Mouse (Mus musculus) kidney, adult 9 months (tissue): Measurements from ENCODE around the gene Gm9944.

Experiments
- DNase-seq: peaks from one replicate; pipeline ENCODE4 v3.0.0; 2022

Gm9944 gene

DNA sequence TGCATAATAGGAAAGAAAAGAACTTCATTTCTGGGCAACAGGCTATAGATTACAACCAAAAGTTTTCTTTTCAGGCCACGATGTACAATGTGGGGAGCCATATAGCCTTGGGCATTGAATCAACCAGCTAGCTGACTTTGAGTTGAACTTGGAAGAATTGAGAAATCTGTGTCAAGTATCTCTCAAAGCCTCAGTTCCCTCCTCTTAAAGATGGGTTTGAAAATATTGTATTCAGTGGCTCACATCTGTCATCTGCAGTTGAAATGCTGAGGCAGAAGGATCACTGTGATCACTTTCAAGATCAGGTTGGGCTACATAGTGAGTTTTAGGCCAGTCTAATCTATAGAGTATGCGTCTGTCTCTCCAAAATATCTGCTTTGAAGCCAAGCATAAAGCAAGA, at the start of gene Gm9944:
Gene Gm9944, minus strand, starts transcription at position 101 of the 400 bp plus-strand sequence.
- no peak for DNase-seq

DNA sequence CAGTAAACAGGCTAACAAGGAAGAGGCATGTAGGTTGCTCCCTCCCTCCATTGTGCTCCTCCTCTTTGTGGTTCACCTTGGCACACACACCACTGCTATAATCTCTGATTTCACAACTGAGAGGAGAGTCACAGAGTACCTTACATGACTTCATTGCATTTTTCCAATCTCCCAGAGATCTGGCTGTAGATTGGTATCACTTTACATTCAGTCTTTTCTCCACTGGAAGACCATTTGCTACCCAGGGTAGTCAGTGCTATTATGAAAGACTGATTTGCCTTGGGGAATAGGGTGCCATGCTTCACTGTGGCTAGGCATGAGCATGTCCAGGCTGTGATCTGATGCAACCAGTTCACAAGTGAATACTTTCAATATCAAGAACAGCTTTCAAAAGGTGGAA, 40.2 kb upstream of the Gm9944 start:
- DNase-seq: no peak

DNA sequence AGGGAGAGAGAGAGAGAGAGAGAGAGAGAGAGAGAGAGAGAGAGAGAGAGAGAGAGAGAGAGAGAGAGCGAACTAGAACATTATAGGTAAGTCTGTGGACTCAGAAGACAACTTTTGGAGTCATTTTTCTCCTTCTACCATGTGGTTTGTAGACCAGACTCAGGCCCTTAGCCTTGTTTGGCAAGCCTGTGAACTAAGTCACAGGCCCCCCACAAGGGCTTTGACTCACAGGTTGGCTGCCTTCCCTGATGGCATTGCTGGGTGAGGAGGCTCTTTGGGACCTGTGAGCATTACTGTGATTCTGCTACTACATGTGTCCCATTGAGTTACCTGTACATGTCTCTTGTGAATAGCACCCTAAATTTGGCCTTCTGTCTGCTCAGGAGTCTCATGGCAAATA, 15.0 kb upstream of the Gm9944 start:
- no peak for DNase-seq

DNA sequence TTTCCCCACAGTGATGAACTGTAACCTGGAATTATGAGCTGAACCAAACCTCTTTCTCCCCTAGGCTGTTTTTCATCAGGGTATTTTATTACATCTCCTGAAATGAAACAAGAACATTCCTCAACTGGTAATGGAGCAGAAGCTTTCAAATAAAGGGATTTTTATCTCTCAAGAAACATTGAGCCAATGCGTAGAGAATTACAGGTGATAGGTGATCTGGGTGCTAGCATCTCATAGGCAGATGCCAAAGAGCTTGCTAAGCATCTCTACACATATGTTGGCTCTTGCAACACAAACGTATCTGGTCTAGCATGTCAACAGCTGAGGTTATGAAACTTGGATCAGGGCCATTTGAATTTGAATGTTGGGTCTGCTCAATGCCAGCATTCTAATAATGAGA, 12.1 kb upstream of the Gm9944 start:
- no peak for DNase-seq

DNA sequence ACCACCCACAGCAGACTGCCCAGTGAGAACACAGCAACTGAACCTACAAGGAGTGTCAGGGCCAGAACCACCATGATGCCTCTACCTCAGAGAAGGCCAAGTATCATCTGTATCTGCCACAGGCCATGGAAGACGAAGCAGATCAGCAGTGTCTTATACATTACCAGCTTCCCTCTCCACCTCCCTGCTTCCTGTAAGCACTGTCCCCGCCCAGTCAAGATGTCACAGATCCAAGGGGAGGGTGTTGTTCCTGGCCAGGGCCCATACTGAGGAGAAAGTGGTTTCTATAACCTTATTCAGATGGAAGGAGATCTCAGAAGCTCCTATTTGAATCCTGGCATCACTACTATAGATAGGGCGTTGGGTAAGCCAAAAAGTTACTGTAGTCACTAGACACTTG, 10.5 kb upstream of the Gm9944 start, which contains the start of gene Aadacl3:
Gene Aadacl3, minus strand, starts transcription at position 101 of the 400 bp plus-strand sequence.
- DNase-seq: no peak

DNA sequence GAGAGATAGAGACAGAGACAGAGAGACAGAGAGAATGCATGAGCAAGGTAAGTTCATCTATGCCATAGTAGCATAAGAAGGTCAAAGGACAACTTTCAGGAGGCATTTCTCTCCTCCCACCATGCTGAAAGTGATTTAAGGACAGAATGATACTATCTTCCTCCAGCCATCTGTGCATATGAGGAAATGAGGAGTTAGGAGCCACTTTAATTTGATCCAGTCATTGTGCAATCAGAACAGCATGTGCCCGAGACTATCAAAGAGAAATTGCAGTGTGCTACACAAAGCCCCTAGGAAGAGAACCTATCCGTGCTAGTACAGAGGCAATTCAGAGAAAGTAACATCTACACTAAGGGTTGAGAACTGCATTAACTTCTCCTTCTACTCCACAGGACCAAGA, 4.6 kb downstream of the Gm9944 start:
- no peak for DNase-seq

DNA sequence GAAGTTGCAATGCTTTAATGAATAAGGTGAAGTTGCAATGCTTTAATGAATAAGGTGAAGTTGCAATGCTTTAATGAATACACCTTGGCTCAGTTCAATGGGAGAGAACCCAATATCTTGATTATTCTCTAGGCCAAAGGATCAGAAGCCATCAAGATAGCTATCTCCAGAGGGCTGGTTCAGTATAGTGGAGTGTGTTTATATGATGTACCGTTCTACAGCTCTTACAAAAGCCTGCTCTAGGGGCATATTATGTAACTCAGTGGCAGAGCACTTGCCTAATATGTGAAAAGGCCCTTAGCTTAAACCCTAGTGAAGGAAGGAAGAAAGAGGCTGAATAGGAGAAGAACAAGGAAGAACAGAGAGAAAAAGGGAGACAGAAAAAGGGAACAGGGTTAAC, 11.5 kb downstream of the Gm9944 start:
- no peak for DNase-seq

DNA sequence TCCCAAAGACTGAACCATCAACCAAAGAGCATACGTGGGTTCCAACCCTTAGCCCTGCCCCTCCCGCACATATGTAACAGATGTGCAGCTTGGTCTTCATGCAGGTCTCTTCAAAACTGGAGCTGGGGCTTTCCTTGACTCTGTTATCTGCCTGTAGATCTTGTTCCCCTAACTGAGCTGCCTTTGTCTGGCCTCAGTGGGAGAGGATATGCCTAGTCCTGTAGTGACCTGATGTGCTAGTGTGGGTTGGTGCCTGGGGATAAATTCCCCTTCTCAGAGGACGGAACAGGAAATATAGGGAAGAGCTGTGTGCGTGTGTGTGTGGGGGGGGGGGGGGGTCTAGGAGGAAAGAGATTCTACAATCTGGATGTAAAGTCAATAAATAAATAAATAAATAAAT, 12.0 kb downstream of the Gm9944 start:
- no peak for DNase-seq

DNA sequence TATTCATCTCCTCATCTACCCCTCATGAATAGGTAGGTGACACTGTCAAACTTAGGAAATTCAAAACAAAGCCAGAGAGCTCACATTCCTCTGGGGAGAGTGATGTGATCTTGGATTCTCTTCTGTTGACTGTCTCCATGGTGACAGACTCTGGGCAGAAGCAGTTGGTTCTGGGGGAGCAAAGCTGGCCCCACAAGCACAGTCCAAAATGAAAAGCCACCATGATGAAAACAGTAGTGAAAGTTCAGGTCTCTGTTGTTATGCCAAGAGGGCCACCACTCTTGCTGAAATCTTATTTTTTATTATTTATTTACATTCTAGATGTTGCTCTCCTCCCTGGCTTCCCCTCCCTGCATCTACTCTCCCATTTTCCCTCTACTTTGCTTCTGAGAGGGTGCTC, 14.4 kb downstream of the Gm9944 start, which contains the start of gene 1700012P22Rik:
Gene 1700012P22Rik, minus strand, starts transcription at position 101 of the 400 bp plus-strand sequence.
- DNase-seq: no peak

DNA sequence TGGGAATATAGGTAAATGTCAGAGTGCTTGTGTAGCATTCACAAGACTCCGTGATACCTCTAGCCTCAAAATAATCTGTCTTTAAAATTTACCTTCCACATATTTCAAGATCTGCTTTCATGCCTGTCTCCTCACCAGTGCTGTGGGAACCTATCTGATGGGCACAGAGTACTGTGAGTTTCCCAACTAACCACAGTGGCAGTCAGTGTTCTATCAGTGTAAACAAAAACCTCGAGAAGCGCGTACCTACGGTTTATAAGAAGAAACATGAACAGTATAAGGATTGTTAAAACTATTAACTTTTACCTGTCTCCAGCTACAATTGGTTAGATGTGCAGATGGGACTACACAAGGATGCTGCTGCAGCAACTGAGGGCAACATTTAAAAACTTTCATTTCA, 19.9 kb downstream of the Gm9944 start:
- no peak for DNase-seq

DNA sequence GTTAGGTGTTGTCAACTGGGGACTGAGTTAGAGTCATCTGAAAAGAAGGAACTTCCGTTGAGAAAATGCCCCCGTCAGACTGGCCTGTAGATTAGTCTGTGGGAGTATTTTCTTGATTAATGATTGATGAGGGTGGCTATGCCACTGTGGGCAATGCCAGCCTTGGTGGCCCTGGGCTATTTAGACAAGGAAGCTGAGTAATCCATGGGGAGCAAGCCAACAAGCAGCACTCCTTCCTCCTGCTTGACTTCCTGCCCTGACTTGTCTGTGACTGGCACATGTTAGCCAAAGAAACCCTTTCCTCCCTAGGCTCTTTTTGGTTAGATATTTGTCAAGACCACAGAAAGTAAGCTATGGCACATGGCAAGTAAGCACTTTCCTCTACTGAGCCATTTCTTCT, 22.4 kb downstream of the Gm9944 start:
- DNase-seq: no peak

DNA sequence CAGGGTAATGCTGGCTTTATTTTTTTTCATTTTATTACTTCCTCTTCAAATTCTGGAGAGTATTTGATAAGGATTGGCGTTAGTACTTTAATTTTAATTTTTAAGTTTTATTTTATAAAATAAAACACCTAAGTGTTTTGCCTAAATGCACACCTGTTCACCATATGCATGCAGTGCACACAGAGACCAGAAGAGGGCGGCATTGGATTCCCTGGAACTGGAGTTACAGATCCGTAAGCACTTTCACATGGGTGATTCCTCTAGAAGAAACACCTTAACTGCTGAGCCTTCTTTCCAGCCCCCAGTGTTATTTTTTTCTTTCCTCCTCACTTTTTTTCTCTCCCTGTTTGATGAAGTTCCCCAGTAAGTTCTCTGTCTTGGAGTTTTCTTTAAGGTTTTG, 24.2 kb downstream of the Gm9944 start:
- DNase-seq: peak; percentile 54

DNA sequence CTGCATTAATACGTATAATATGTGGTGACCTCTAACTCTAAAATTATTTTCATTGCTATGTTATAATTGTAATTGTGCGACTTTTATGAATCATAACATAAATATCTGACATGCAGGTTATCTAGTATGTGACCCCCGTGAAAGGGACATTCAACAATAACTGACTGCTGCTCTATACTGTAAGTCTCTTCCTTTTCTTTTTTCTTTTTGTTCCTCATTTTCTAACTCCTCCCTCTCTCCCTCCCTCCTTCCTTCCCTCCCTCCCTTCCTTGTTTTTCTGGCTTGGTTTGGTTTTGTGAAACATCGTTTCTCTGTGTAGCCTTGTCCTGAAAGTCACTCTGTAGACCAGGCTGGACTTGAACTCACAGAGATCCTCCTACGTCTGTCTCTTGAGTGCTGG, 28.5 kb downstream of the Gm9944 start:
- no peak for DNase-seq

DNA sequence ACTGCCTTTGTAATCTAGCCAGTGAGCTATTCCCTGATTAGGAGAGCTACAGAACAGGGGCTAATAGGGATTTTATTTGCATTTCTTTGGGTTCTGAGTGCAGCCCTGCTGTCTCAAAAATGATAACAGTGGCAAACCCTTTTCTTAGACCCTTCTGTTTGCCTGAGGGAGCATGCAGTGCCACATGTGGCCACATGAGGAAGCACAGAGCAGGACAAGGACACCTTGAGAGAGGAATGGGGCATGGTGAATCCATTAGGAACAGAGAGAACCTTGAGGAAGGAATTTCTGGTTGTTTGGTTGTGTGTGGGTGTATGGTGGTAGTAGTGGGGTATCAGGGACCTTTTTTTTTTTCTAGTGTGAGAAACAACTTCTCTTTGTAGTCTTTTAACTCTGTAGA, 32.5 kb downstream of the Gm9944 start:
- DNase-seq: no peak

DNA sequence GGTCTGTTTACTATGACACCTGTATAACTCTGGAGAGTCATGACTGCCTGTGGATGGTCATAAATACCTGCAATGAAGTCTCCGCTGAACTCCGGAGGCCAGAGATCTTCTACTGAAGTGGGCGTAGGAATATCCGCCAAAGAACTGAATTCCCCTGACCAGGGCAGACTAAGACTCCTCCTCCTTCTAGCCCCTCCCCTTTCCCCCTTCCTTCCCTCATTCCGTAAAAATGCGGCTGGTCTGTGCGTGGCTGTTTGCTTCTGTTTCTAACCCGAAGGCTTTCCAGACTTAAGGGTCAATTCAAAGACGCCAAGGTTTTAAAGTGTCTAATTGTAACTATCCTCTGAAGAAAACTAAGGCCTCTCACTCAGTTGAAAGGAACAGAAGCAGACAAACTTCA, 44.8 kb downstream of the Gm9944 start, which contains the start of gene Pramef12:
Gene Pramef12, minus strand, starts transcription at position 175 of the 400 bp plus-strand sequence.
- no peak for DNase-seq

DNA sequence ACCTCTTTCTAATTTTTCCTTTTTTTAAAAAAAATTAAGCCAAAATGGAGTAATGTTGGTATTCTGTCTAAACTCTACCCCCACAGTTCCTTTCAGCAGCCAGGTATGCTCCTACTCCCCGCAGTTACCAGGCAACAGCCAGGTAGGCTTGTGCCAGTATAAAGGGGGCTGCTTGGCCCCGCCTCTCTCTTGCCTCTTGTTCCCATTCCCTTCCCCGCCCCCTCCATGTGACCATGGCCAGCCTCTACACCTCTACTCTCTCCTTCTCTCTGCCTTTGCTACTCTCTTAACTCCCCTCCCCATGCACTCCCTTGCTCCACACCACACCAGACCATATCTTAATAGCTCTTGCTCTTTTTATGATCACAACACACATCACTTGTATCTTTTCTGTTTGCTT, 46.9 kb downstream of the Gm9944 start:
- no peak for DNase-seq

DNA sequence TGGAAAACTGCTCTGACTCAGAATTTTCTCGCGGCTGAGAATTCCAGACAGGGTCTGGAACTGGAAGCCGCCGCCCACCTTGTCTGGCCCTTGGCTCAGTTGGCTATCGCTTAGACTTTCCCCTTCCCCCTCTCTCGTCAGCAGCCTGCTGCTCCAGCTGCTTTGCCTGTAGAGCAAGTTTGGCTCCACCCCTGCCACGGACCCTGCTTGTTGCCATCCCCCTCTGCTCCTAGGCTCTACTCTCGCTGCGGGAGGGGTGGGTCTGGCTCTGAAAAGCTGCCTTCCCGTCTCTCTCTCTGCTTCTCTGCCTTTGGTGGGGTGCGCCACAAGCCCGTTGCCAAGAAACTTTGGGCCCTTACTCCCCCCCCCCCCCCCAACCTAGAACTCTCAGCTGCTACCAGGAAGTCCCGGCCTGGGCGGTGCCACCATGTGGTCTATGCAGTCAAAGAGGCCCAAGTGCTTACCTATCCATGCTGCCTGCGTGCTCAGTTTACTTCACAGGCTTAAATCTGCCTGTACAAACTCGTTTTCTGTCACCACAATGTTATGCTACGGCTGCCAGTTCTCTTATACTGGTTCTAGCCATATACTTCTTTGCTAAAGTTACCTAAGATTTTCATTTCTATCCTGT, 48.5 kb downstream of the Gm9944 start:
- peak; percentile 5 for DNase-seq
